Mouse (Mus musculus) kidney, adult 2 months (tissue): ENCODE results near the gene Frmpd1. TPM values are rescaled to one million over a fixed set of nuclear protein-coding genes. Genes with fewer than 3 reads are reported as not detected.

Experiments used
- DNase-seq: peaks from one replicate; pipeline ENCODE4 v3.0.0; 2021
- H3K27ac ChIP-seq: fragments of 200-500 bp; 2 replicates; pipeline ENCODE4 v1.5.1; 2012; ENCODE audit warnings: low read depth, low read length, control low read depth, inconsistent platforms; ENCODE audit not compliant: insufficient read depth
- H3K27me3 ChIP-seq: fragments of 200-500 bp; replicated peaks from 2 replicates; pipeline ENCODE4 v1.6.1; 2012; ENCODE audit warnings: mild to moderate bottlenecking, moderate library complexity, low read length, inconsistent platforms; ENCODE audit not compliant: control insufficient read depth, insufficient read depth
- H3K36me3 ChIP-seq: fragments of 200-500 bp; 2 replicates; pipeline ENCODE4 v1.6.1; 2012; ENCODE audit warnings: mild to moderate bottlenecking, moderate library complexity, low read length, inconsistent platforms; ENCODE audit not compliant: control insufficient read depth, insufficient read depth
- H3K4me1 ChIP-seq: fragments of 200-500 bp; 2 replicates; pipeline ENCODE4 v1.6.1; 2011; ENCODE audit warnings: low read length; ENCODE audit not compliant: control insufficient read depth, insufficient read depth
- H3K4me3 ChIP-seq: fragments of 200-500 bp; 2 replicates; pipeline ENCODE4 v1.5.1; 2011; ENCODE audit warnings: mild to moderate bottlenecking, low read depth, low read length, control low read depth; ENCODE audit not compliant: insufficient read depth
- CTCF ChIP-seq: fragments of 200-500 bp; conservative IDR thresholded peaks from 2 replicates; pipeline ENCODE4 v1.5.1; 2011; ENCODE audit warnings: low read depth, mild to moderate bottlenecking, control low read depth, low read length, moderate library complexity, mixed read lengths; ENCODE audit not compliant: insufficient read depth, insufficient read length
- POLR2A ChIP-seq: fragments of 200-500 bp; IDR thresholded peaks from one replicate; pipeline ENCODE4 v1.6.1; 2011; ENCODE audit warnings: low read depth, low read length, control low read depth
- WGBS: fragments of 180-500 bp; shearing (Covaris S2); methylation state at CpG from one replicate; pipeline ENCODE4 v1.1.7; 2018; 5-methylcytosine and 5-hydroxymethylcytosine counted together
- polyA plus RNA-seq: library from polyadenylated mRNA; depleted of rRNA; stranded (reverse); fragments of >200 nt; gene quantifications from 2 replicates; pipeline ENCODE4 v1.2.3, GENCODE M21; 2012

Gene Frmpd1
- polyA plus RNA-seq, 1 experiment, result 0.56 TPM

DNA sequence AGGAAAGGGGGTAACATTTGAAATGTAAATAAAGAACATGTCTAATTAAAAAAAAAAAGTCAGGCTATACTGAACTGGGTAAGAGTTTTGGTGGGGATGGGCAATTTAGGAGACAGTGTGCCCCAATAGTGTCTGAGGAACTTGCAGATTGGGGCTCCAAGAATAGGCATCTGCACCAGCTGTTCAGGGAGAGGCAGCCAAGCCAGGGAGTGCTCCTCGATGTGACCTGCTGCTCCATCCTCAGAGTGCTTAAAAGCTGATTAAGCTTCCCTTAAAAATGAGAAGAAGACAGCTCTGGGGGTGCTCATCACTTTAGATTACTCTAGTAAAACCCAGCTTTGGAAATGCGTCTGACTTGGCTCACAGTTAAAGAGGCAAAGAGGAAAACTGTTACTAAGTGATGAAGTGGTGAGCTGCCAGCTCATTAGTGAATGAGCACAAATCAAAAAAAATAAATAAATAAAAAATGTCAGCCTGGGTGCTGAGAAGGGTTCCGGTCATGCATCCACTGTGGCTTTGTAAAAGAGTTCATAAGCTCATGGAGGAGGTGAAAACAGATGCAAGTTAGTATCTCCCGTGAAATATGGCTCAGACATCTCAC lies 74.7 kb downstream of the Frmpd1 start:
- 65% methylated on average over 4 of the region's 4 CpGs for WGBS
- TF ChIP-seq CTCF, result no peak
- TF ChIP-seq POLR2A, result no peak
- Histone ChIP-seq H3K27me3 (no peaks in the 10 kb centered on the region), H3K27ac (no peak overlapping the region), H3K4me3 (no peak overlapping the region), H3K36me3 (no peaks in the 10 kb centered on the region), H3K4me1 (no peaks in the 10 kb centered on the region)
- DNase-seq, result no peak

DNA sequence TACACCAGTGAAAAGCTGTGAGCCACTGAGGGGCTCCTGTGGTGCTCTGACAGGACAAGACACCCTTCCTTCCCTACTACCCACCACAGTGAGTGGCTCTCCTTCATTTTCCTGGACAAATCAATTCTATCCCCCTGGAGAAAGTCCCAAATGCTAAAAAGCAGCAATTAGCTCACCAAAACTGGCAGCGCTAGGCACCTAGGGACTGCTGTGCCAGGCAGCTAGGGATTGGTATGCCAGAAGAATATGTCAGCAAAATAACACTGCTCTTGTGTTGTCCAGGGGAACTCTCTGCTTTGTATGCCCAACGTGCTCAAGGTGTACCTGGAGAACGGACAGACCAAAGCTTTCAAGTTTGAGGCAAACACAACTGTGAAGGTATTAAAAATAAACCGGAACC lies 76.9 kb downstream of the Frmpd1 start:
- DNase-seq, result no peak
- WGBS, result 93% methylated on average over 4 of the region's 4 CpGs
- Histone ChIP-seq H3K4me3 (no peak overlapping the region), H3K36me3 (no peaks in the 10 kb centered on the region), H3K27me3 (no peaks in the 10 kb centered on the region), H3K4me1 (no peaks in the 10 kb centered on the region), H3K27ac (no peak overlapping the region)
- TF ChIP-seq CTCF, result no peak

DNA sequence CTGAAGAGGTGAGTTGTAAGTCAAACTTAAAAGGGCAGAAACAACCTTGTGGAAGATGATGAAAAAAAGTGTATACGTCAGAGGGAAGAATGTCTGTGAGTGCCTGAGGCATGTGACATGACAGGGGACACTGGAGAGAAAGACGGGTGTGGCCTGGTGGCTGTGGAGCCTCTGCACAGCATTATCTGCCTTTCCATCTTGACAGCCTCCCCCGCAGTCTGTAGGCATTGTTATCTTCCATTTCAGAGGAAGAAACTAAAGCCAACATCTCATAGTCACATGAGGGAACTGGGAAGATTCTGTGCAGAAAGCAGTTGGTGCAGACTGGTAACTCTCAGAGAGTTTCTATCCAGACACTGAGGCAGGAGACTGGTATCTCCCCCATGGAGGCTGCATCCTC lies 83.2 kb downstream of the Frmpd1 start:
- no peak for TF ChIP-seq CTCF
- no peak for TF ChIP-seq POLR2A
- no peak overlapping the region for H3K4me3 ChIP-seq
- no peak for DNase-seq
- H3K4me1 ChIP-seq, result no peaks in the 10 kb centered on the region
- WGBS, result 67% methylated on average over 3 of the region's 3 CpGs
- H3K27ac ChIP-seq, result no peak overlapping the region
- H3K36me3 ChIP-seq, result no peaks in the 10 kb centered on the region
- H3K27me3 ChIP-seq, result no peaks in the 10 kb centered on the region

DNA sequence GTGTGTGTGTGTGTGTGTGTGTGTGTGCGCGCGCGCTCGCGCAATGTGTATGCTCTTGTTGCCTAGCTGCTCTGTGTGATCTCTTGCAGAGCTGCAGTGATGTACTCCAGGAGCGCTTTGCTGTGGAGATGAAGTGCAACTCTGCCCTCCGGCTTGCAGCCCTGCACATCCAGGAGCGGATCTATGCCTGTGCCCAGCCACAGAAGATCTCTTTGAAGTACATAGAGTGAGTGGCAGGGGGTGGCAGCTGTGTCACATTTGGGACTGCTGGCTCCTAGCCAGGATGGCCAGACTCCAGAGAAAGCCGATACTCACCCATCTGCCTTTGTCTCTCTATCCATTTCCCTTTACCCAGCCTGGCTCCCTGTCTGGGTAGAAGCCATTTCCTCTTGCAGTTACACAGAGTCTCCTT lies 86.4 kb downstream of the Frmpd1 start:
- TF ChIP-seq POLR2A (no peak), CTCF (no peak)
- no peaks in the 10 kb centered on the region for H3K27me3 ChIP-seq
- 62% methylated on average over 10 of the region's 10 CpGs for WGBS
- H3K4me3 ChIP-seq, result no peak overlapping the region
- H3K4me1 ChIP-seq, result no peaks in the 10 kb centered on the region
- H3K36me3 ChIP-seq, result no peaks in the 10 kb centered on the region
- no peak overlapping the region for H3K27ac ChIP-seq
- peak; percentile 42 for DNase-seq

DNA sequence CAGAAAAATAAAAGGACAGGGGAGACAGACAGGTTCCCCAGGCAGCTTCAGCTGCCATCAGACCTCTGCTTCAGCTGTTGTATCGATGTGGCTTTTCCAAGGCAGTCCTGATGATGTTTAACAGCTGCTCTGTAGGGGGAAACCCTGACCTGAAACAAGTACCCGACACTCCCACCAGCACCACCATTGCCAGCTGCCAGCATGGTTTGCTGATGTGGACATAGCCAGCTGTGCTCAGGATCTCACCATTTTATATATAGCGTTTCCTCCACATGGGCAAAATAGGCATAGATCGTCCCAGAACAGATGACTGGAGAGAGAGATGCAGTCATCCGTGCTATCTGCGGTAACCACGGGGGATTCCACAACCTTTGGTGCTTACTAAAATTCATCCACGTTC lies 91.1 kb downstream of the Frmpd1 start:
- no peak overlapping the region for H3K4me3 ChIP-seq
- H3K36me3 ChIP-seq, result no peaks in the 10 kb centered on the region
- no peak for DNase-seq
- 48% methylated on average over 8 of the region's 8 CpGs for WGBS
- TF ChIP-seq POLR2A, result no peak
- no peak for TF ChIP-seq CTCF
- H3K27ac ChIP-seq, result no peak overlapping the region
- H3K27me3 ChIP-seq, result no peaks in the 10 kb centered on the region
- H3K4me1 ChIP-seq, result no peaks in the 10 kb centered on the region

DNA sequence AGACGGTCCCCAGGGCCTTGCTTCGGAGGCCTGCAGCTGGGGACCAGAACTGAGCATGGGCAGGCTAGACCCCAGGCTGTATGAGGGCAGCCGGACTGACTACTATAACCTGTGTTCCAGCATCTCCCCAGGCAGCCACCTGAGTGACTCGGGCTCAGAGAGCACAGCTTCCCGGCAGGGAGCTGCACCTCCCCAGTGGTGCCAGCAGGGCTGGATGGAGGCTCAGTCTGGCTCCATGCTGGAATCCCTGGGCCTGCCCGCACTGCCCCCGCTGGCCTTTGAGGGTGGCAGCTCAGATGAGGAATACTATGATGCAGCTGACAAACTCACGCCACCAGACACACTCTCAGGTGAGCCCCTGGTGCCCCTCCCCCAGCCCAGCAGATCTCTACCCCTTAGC lies 94.6 kb downstream of the Frmpd1 start:
- 63% methylated on average over 8 of the region's 8 CpGs for WGBS

DNA sequence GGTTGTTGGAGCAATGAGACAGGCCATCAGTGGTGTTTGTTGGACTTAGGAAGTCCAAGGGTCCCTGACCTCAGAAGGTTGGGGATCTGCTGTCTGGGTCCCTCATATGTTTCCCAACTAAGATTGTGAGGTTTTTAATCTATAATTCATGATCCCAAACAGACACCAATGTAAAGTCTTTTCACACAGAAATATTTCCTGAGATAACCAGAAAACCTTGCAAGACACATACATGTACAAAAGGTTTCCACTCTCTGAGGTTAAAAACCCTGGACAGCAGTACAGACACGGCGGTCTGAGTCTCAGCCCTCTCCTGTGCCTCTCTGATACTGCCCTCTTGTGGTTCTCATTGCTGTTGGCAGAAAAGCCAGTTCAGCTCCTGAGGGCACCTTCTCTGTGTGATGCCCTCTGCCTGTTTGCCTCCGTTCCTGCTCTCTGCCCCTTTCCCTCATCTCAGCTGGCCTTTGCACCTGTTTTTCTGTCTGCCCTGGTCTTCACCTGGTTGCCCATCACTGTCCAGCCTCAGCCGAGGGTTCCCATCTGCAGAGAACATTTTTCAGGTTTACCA lies 95.4 kb downstream of the Frmpd1 start:
- H3K4me1 ChIP-seq, result no peaks in the 10 kb centered on the region
- no peaks in the 10 kb centered on the region for H3K27me3 ChIP-seq
- WGBS, result 10% methylated on average over 4 of the region's 4 CpGs
- TF ChIP-seq CTCF (peak; percentile 93), POLR2A (no peak)
- peak; percentile 79 for DNase-seq
- H3K36me3 ChIP-seq, result no peaks in the 10 kb centered on the region
- H3K27ac ChIP-seq, result no peak overlapping the region
- H3K4me3 ChIP-seq, result no peak overlapping the region

More for the DNA sequence above, 94.6 kb downstream of the Frmpd1 start:
- DNase-seq, result no peak
- no peak for TF ChIP-seq CTCF
- TF ChIP-seq POLR2A, result no peak
- Histone ChIP-seq H3K4me3 (no peak overlapping the region), H3K4me1 (no peaks in the 10 kb centered on the region), H3K27me3 (no peaks in the 10 kb centered on the region), H3K27ac (no peak overlapping the region), H3K36me3 (no peaks in the 10 kb centered on the region)

DNA sequence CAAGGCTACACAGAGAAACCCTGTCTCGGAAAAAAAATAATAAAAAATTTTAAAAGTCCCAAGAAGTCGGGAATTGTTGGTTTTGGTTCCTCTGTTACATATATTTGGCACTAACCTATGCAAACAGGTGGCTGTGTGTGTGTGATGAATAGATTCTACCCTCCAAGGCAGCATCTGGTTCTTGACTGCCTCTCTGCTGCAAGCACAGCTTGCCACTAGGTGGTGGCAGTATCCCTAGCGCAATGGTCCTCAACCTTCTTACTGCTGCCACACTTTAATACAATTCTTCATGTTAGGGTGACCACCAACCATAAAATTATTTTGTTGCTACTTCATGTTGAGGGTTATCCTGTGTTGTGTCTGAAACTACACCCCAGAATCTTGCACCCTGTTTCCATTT lies 101.6 kb downstream of the Frmpd1 start:
- Histone ChIP-seq H3K4me3 (no peak overlapping the region), H3K27me3 (no peaks in the 10 kb centered on the region), H3K4me1 (no peaks in the 10 kb centered on the region), H3K27ac (no peak overlapping the region), H3K36me3 (no peaks in the 10 kb centered on the region)
- peak; percentile 15 for DNase-seq
- 56% methylated on average over 3 of the region's 3 CpGs for WGBS
- TF ChIP-seq CTCF (peak; percentile 70), POLR2A (no peak)
